Mouse (Mus musculus): ENCODE measurements at regions not wholly inside any gene's neighbourhood (a gene's known extent, or its start where the extent isn't known, plus 50 kb on each side); places are given as distances from the start of the nearest gene placed in this dataset.

DNA sequence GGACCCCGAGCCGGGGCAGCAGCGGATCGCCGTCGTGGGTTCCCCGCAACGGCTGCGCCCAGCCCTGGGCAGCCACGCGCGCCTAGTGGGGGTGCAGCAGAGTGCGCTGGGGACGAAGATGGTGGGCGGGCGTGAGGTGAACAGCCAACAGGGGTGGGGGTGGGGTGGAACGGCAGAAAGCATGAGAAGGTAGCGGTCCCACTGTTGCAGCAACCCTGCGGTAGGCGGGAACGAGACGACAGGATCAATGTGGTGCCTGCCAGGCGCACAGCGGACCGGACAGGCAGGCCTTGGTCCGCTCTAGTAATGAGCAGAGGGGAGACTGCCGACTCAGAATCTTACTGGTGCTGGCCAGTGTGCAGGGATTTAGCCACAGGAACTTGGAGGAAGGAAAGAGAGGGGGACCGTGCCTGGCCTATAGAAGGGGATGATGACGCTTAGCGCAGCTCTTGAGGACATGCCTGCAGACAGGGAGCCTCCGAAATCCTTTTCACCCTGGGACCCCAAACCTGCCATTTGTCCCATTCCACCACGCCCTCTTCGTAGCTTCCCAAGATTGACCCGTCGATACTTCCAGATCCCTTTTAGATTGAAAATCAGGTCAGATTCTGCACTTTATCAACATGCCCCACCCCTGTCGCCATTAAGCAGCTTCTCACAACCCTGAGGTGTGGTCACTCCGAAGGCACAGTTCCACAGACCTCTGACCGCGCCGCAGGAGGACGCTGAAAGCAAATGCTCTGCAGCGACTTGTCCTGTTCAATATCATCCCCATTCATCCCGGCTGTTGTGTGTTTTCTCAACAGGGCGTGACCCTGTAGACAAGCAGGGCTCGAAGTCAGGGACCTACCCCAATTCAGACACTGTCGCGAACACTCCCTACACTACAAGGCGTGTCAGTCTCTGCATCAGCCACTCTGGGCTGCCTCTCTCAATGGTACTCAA is 177.4 kb upstream of the Topaz1 start:
- Histone ChIP-seq H3K4me2 (replicated peaks) (peak overlapping the region; percentile 89), H3K27ac (no peak overlapping the region; the same call in 1 of the 2 replicates), H3K27me3 (replicated peaks) (peaks cover 76% of the 10 kb centered on the region), H3K9me3 (no peaks in the 10 kb centered on the region), H3K4me1 (peaks cover 25% of the 10 kb centered on the region), H3K4me3 (peak overlapping the region; percentile 43), H3K36me3 (no peaks in the 10 kb centered on the region), H3K9ac (peak overlapping the region; percentile 51; the same call in 1 of the 2 replicates)
- under 1% methylated on average over 48 of the region's 48 CpGs for WGBS
- ATAC-seq (ENCODE audit: low FRiP score, low read depth) = no peak

DNA sequence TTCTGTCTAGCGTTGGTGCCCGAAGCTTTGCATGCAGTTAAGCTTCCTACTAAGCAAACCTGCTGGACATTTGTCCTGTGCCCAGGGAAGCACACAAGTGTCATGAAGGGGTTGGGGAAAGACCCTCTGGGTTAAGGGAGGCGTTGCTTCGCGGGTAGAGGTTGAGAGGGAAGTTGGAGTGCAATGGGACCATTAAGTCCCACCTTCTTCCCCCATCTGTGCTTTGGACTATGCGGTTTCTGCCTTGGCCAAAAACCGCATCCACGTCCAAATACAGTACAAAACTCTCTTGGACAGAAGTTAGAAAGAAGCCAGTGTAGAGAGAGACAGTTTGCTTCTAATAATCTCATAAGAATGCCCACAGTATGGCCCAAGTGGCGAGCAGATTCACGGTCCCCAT is 176.1 kb upstream of the Topaz1 start:
- Histone ChIP-seq H3K9me3 (no peaks in the 10 kb centered on the region), H3K9ac (no peak overlapping the region), H3K4me1 (peaks cover 25% of the 10 kb centered on the region), H3K36me3 (no peaks in the 10 kb centered on the region), H3K27me3 (replicated peaks) (peaks cover 77% of the 10 kb centered on the region), H3K4me2 (replicated peaks) (peak overlapping the region; percentile 85), H3K27ac (no peak overlapping the region), H3K4me3 (no peak overlapping the region)
- ATAC-seq (ENCODE audit: low FRiP score, low read depth) = no peak
- 2% methylated on average over 10 of the region's 10 CpGs for WGBS

DNA sequence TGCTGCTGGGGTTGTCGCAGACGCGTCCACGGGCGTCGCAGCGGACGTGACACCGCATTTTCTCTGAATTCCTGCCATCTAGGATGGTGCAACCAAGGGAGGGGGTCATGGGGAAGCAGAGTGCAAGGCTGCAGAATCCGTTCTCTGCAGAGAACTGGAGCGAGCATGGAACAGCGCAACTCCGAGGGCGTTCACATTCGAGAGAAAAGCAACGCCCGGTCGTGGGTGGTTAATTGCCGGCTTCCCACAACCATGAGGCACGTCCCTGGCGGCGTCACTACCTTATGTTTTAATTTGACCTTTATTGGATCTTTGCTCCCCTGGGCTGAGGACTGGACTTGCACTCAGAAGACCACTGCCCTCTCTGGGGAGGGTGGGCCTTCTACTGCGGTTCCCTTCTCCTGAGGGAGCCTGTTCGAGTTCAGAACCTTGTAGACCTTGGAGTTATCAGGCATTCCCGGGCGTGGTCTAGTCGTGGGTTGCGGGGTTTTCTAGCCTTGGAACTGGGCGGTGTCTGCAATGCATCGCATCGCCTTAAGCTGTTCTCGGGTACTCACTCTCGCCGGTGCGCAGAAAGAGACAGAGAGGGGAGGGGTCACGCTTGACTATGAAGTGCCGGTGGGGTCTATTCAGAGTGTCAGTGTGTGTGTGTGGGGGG is 175.6 kb upstream of the Topaz1 start:
- WGBS = under 1% methylated on average over 37 of the region's 37 CpGs
- ATAC-seq (ENCODE audit: low FRiP score, low read depth) = no peak; the same call in none of the 2 replicates

DNA sequence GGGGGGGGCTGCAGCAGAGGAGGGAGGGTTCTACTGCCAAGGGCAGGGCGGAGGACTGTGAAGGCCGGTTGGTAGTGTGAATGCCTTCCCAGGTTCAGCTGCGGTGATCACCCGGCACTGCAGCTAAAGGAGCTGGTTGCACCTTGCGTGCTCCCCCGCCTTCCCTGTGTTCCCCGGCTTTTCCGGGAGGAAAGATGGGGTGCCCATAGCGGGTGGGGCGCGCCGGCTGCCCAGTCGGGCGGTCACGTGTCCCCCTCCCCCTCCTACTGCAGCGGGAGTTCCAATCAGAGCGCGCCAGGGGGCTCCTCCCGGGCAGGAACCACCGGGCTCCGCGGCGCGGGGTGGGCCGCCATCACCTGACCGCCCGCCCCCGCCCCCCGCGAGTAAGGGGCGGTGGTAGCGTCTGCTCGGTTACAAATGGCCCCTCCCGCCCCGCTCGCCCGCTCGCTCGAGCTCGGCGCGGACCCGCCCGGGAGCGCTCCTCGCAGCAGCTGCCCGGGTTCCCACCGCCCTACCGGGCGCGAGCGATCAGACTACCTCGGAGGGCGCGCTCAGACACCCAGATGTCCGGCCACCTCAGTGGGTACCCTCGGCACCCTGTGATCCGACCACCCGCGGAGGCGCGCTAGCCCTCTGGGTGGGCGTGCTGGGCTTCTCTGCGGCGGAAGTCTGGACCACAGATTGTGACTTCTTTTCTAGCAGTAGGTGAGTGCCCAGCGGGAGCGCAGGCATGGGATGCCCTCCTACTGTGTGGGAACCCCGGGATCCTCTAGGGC is 174.9 kb upstream of the Topaz1 start:
- under 1% methylated on average over 68 of the region's 68 CpGs for WGBS
- Histone ChIP-seq H3K4me3 (peak overlapping the region; percentile 64), H3K4me1 (peaks cover 25% of the 10 kb centered on the region), H3K36me3 (no peaks in the 10 kb centered on the region), H3K27me3 (replicated peaks) (peaks cover 72% of the 10 kb centered on the region), H3K4me2 (replicated peaks) (peak overlapping the region; percentile 85), H3K27ac (peak overlapping the region; percentile 32; the same call in 1 of the 2 replicates), H3K9ac (peak overlapping the region; percentile 79), H3K9me3 (no peaks in the 10 kb centered on the region)
- peak; percentile 85 for ATAC-seq (ENCODE audit: low FRiP score, low read depth)

More for the DNA sequence above, 175.6 kb upstream of the Topaz1 start:
- peaks cover 25% of the 10 kb centered on the region for H3K4me1 ChIP-seq
- H3K9me3 ChIP-seq = no peaks in the 10 kb centered on the region
- peak overlapping the region; percentile 64 for H3K4me3 ChIP-seq
- 0 out of 2 replicates have a peak overlapping the region, but pooled peaks have one; percentile 79 for H3K9ac ChIP-seq
- H3K27ac ChIP-seq = peak overlapping the region; percentile 32; the same call in 1 of the 2 replicates
- H3K36me3 ChIP-seq = no peaks in the 10 kb centered on the region
- peaks cover 75% of the 10 kb centered on the region for H3K27me3 ChIP-seq (replicated peaks)
- peak overlapping the region; percentile 85 for H3K4me2 ChIP-seq (replicated peaks)

DNA sequence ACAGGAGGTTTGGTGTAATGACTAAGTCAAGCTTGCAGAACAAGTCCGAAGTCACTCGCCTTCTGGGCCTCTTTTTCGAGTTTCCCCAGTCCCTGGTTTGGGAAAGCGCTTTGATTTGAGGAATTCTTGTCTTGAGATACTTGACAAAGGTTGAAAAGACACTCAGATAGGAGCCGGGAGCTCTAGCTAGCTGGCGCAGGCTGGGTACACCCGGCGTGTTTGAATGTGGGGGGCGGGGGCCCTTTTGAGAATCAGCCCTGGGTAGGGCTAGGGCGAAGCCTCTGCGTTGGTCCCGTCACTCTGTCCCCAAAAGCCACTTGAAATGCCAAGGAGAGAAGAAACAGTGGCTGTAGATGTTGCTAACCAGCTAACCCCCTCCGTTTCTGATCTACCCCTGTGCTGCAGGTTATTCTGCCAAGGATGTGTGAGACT is 174.3 kb upstream of the Topaz1 start:
- peak overlapping the region; percentile 79 for H3K9ac ChIP-seq
- peak overlapping the region; percentile 85 for H3K4me2 ChIP-seq (replicated peaks)
- H3K4me3 ChIP-seq = peak overlapping the region; percentile 64
- no peaks in the 10 kb centered on the region for H3K36me3 ChIP-seq
- H3K27me3 ChIP-seq (replicated peaks) = peaks cover 66% of the 10 kb centered on the region
- ATAC-seq (ENCODE audit: low FRiP score, low read depth) = no peak
- WGBS = 2% methylated on average over 13 of the region's 13 CpGs
- H3K4me1 ChIP-seq = peaks cover 25% of the 10 kb centered on the region
- H3K27ac ChIP-seq = no peak overlapping the region
- no peaks in the 10 kb centered on the region for H3K9me3 ChIP-seq

DNA sequence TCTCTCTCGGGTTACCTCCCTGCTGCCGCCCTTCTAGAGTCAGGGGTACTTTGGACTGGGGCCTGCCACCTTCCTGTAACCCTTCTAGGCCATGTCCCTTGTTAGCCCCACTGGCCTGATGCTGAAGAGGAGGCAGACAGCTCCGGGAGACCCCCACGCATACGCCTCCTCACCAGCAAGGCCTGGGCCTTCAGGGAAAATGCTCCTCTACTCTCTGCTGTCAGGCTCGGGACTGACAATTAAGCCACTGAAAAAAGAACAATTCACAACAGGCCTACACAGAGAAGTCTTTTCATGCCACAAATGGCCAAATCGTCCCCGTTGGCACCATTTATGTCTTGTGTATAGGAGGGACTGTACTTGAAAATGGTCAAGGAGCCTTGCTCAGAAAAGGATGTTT is 161.9 kb upstream of the Topaz1 start:
- no peaks in the 10 kb centered on the region for H3K9me3 ChIP-seq
- no peaks in the 10 kb centered on the region for H3K27me3 ChIP-seq (replicated peaks)
- no peak for ATAC-seq (ENCODE audit: low FRiP score, low read depth)
- 58% methylated on average over 8 of the region's 8 CpGs for WGBS
- no peak overlapping the region for H3K27ac ChIP-seq
- no peak overlapping the region for H3K4me3 ChIP-seq
- no peak overlapping the region for H3K9ac ChIP-seq
- no peak overlapping the region for H3K4me2 ChIP-seq (replicated peaks)
- no peaks in the 10 kb centered on the region for H3K36me3 ChIP-seq
- peaks cover 4% of the 10 kb centered on the region; the same call in 1 of the 2 replicates for H3K4me1 ChIP-seq

DNA sequence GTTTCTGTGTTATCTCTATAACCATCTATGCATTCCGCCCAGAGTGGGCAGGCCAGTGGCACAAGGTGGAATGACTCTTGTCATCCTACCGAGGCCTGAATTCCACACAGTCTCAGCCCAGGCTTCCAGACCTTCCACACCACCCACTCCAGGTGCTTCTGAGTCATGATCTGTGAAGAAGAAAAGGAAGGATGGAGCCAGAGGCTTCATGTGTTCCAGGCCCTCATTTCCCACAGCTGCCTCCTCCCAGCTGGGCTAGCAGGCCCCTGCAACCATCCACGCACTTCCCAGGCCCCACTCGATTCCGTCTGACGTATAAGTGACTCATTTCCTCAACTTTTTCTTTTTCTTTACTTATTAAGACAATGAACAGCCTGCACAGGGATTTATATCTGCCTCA is 160.7 kb upstream of the Topaz1 start:
- no peak overlapping the region for H3K27ac ChIP-seq
- H3K9ac ChIP-seq = no peak overlapping the region
- no peaks in the 10 kb centered on the region for H3K36me3 ChIP-seq
- WGBS = 86% methylated on average over 6 of the region's 6 CpGs
- no peak for ATAC-seq (ENCODE audit: low FRiP score, low read depth)
- peaks cover 4% of the 10 kb centered on the region; the same call in 1 of the 2 replicates for H3K4me1 ChIP-seq
- H3K9me3 ChIP-seq = no peaks in the 10 kb centered on the region
- H3K4me3 ChIP-seq = no peak overlapping the region
- H3K27me3 ChIP-seq (replicated peaks) = no peaks in the 10 kb centered on the region
- no peak overlapping the region for H3K4me2 ChIP-seq (replicated peaks)

DNA sequence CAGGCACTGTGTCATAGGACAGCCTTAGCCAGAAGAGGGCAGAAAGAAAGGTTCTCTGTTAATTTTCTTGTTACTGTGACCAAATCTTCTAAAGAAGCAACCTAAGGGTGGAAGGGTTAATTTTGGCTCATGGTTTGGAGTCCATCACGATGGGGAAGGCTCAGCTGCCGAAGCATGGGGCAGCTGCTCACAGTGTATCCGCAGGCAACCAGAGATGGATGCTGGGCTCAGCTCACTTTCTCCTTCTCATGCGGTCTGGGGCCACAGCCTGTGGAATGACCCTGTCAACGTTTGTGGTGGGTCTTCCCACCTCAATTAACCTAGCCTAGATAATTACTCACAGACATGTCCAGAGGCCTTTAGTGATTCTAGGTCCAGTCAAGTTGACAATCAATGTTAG is 160.2 kb upstream of the Topaz1 start:
- Histone ChIP-seq H3K9ac (no peak overlapping the region), H3K4me1 (peaks cover 4% of the 10 kb centered on the region; the same call in 1 of the 2 replicates), H3K4me3 (no peak overlapping the region), H3K27me3 (replicated peaks) (no peaks in the 10 kb centered on the region), H3K36me3 (no peaks in the 10 kb centered on the region), H3K9me3 (no peaks in the 10 kb centered on the region), H3K27ac (no peak overlapping the region), H3K4me2 (replicated peaks) (no peak overlapping the region)
- 68% methylated on average over 5 of the region's 5 CpGs for WGBS
- no peak for ATAC-seq (ENCODE audit: low FRiP score, low read depth)

DNA sequence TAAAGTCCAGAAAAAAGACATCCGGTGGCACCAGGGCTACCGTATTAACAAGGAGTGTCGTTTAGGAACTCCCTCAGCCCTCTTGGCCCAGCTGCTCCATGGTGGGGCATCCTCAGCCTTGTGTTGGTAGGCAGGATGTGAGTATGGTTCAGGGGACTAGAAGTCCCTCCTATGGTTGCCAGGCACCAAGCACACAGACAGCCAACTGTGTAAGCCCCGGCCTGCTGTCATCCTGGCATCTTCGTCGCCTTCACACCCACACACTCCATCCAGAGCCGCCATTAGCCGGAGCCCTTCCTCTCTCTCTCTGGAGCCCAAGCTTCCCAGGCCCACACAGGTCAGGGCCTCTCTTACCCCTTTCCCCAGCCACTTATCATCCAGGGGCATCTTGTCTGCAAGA is 158.9 kb upstream of the Topaz1 start:
- WGBS = 91% methylated on average over 8 of the region's 8 CpGs
- Histone ChIP-seq H3K36me3 (no peaks in the 10 kb centered on the region), H3K9ac (no peak overlapping the region), H3K4me3 (no peak overlapping the region), H3K9me3 (no peaks in the 10 kb centered on the region), H3K27ac (no peak overlapping the region), H3K27me3 (replicated peaks) (no peaks in the 10 kb centered on the region), H3K4me2 (replicated peaks) (no peak overlapping the region), H3K4me1 (peaks cover 8% of the 10 kb centered on the region)
- no peak for ATAC-seq (ENCODE audit: low FRiP score, low read depth)

DNA sequence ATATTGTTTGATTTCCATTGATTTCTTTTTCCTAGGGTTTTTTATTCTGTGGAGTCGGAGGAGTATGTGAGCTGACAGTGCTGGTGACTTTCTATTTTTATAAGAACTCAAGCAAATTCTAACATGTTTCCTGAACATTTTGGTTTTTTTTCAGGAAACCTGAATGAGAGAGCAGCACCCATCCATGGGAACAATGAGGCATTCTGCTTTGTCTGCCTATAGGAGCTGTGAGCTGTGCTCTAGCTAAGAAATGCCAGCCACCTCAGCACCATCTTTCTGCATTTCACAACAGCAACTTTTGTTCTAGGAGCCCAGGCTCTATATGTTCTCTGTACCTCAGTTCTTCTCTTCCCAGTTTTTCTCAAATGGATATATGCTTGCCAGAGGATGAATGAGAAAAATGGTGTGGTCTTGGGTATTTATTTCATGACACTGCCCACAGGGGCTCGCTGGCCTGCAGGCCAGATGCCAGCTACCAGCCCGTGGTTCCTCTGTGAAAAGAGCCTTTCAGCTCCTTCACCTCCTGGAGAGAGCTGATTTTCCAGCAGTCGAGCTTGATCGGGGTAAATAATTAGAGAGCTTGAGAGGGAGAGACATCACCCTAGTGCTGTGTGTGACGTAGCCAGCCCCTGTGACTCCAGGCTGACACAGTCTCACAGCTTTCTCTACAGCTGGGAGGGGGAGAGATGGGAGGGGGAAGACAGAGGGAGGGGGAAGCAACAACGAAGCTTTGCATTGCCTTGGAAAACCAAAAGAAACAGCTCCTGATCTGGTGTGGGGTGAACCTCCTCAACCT is 154.1 kb upstream of the Topaz1 start:
- peak overlapping the region; percentile 36 for H3K4me2 ChIP-seq (replicated peaks)

More for the DNA sequence above, 154.1 kb upstream of the Topaz1 start:
- H3K36me3 ChIP-seq = no peaks in the 10 kb centered on the region
- no peak overlapping the region for H3K4me3 ChIP-seq
- peaks cover 30% of the 10 kb centered on the region for H3K4me1 ChIP-seq
- H3K9me3 ChIP-seq = no peaks in the 10 kb centered on the region
- H3K27ac ChIP-seq = 0 out of 2 replicates have a peak overlapping the region, but pooled peaks have one; percentile 11
- H3K27me3 ChIP-seq (replicated peaks) = no peaks in the 10 kb centered on the region
- ATAC-seq (ENCODE audit: low FRiP score, low read depth) = peak; percentile 73
- no peak overlapping the region for H3K9ac ChIP-seq
- WGBS = 15% methylated on average over 7 of the region's 7 CpGs

Data from neural tube, embryonic 12.5 days (tissue).